Mouse (Mus musculus) megakaryocyte-erythroid progenitor cell, adult 5 weeks (primary cell): ENCODE results near the gene Tcap. TPM values are rescaled to one million over a fixed set of nuclear protein-coding genes. Genes with fewer than 3 reads are reported as not detected.

Source experiments
- polyA plus RNA-seq: library from polyadenylated mRNA; stranded (reverse); fragments of >175 nt; gene quantifications from 2 replicates; pipeline ENCODE4 v1.2.3, GENCODE M21; 2012

Gene Tcap
- 0.26 TPM in 1 of 2 replicates, not detected in the other for polyA plus RNA-seq

DNA sequence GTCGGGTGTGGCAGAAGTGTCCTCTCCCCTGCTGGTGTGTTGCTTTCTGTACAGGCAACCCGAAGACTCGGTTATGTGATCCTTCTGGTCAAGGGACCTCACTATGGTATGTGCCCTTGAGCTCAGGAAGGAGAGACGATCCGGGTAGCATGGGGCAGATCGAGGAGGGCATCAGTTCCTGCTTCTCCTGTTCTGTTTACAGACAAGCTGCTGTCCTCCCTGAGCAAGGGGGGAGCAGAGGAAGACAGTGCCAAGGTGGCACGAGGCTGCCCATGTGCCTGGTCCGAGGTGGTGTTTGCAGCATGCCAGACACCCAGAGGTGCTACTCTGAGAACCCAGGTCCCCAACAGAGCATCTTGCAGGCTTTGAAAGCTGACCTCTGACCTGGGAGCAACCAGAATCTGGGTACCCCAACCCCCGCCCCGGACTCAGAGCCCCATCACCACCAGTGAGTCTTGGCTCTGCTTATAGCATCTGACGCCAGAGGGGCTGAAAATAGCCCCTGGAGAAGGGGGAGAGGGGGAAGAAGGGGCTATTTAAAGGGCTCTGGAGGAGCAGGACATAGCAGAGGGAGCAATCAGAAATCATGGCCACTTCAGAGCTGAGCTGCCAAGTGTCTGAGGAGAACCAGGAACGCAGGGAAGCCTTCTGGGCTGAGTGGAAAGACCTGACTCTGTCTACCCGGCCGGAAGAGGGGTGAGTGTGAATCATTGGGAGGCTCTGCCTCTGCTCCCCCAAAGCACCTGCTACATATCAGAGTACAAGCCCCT lies at the start of gene Tcap:
TSS of gene Tcap (plus strand) at position 551 of the 770 bp plus-strand sequence.

DNA sequence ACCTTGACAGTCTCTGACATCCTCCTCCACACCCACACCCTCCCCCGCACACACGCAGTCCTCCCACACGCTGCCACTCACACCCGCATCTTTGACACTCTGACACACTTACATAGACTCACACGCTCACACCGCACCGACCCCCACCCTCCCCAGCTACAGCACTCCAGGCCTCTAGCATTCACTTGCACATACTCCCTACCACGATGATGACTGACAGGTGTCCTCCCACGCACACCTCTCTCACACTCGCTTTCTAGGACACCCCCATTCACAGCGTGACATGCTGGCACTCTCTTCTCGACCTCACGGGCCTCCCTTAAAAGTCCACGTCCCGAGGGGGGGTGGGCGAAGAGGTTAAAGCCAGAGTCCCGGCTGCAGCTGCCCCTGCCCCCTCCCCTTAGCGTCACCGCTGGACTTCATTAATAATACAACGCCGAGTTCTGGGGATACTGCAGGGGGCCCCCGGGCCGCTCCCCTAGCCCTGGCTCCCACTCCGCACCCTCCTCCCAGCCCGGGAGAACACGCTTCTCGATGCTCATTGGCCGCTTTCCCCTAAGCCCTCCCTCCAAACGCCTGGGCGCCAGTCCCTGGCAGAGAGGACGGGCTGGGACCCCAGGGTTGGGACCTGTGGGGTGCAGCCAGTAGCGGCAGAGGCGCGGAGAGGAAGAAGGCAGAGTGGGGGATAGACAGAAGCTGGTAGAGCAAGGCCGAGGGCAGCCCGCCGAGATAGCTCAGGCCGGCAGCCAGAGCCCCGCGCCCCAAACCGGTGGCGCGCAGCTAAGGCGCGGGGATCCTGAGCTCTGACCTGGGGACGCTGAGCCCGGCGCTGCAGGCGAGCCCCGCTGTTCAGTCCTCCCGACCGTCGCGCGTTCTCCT lies 35.3 kb upstream of the Tcap start, which contains the start of gene Ppp1r1b:
TSS of gene Ppp1r1b (plus strand) at position 322 of the 879 bp plus-strand sequence.

DNA sequence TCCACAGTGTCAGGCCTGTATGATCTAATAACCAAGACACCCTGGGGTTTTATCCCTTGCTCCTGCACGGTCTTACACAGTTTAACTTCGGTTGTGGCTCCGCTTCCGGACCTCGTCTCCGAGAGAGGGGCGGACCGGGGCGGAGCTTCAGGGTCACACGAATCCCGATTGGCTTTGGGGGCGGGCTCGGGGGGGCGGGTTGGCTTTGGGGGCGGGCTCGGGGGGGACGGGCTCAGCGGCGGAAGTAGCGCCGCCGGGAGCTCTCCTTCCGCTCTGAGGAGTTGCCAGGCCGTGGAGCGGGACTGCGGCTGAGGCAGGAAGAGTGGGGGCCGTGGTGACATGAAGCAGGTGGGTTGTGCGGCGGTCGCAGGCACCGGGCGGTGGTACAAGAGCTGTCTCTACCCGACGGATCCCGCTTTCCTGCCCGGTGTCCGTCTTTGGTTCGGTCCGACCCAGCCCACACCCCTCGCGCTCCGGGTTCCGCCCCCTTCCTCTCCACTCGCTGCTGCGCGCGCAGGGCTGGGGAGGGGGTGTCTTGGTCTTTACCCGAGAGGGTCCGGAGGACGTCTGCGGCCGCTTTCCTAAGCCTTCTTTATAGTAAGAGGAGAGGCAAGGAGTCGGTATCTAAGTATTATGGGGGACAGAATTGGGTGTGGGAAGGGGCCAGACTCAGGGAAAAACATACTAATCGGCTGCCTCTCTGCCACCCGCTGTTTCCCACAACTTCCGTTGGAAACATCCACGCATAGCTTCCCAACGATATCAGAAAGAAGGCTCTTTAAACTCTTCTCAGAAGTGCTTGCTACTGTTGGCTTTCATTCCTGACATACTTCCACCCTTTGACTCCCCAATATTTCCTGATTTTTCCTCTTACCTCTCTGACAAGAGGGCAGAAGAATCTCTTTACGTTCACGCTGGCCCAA lies 25.2 kb upstream of the Tcap start, which contains the start of gene Stard3:
TSS of gene Stard3 (plus strand) at position 208 of the 923 bp plus-strand sequence.

DNA sequence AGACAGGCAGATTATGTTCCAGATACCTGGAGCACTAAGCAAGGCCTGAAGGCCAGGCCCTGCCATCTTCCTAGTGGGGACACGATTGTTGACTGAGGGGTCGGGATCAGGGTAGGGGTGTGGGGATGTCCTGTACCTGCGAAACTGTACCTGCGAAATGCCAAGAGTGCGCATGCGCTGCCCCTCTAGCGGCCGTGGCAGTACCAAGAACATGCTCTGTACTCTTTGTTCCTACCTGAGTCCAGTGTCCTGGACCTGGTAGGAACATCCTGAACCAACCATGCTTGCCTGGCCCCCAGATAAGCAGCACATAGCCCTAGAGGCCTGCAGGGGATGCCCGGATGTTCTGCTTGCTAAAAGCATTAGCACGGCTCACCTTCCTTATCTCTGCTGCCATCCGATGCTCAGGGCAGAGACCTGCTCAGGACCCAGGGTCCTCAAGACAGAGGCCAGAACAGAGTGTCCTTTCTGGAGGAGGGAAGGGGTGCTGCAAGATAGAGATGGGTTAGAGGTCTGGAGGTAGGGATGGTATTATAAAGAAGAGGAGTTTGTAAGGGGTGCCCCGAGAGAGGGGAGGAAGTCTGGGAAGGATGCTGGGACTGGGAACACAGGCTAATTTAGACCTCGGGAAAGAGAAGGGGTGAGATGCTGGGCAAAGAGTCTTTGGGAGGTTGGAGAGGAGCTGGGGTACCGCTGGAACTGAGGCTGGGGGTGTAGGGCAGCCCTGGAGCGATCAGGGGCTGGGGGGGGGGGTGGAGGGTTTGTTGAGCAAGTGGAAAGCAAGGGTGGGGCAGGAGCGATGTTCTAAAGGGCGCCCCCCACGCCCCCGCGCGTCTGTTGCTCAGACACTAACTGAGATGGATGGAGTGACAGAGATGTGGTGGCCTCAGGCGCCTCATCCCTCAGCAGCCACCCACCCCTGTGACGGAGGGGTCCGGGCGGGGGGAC lies 2.3 kb downstream of the Tcap start, which contains the start of gene Pnmt:
TSS of gene Pnmt (plus strand) at position 813 of the 948 bp plus-strand sequence.

DNA sequence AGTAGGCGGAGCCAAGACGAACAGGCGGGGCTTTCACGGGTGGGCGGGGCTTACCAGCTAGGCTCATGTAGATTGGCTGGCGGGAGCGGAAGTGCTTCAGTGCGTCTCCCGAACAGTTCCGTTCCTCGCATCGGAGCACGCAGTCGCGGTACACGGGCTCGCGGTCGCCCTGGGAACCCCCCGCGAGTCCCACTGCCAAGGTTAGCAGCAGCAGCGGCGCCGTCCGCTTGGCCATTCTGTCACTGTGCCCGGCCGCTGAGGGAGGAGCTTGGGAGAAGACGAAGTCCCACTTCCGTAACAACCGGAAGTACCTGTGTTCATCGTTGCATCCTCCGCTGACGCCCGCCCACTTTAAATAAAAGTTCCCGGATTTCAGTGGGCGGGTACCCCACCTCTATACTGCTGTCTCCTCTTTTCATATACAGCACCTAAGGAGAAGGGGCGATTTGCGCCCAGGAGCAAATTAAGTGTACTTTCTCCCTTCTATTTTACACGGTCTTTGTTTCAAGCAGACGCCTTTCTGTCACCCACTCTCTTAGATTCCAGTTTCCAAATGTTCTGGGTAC lies 16.6 kb downstream of the Tcap start, which contains the start of gene Pgap3:
TSS of gene Pgap3 (minus strand) at position 330 of the 566 bp plus-strand sequence.

DNA sequence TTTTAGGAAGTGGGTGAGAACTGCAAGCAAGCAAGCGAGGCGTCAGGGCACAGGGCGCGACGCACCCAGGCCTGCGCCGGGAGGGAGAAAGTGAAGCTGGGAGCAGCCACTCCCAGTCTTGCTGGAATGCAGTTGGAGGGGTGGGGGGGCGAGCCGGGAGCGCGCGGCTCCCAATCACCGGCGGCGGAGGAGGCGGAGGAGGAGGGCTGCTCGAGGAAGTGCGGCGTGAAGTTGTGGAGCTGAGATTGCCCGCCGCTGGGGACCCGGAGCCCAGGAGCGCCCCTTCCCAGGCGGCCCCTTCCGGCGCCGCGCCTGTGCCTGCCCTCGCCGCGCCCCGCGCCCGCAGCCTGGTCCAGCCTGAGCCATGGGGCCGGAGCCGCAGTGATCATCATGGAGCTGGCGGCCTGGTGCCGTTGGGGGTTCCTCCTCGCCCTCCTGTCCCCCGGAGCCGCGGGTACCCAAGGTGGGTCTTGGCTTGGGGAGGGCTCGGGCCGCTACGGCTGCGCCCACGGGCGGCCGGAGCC lies 28.7 kb downstream of the Tcap start, which contains the start of gene Erbb2:
TSS of gene Erbb2 (plus strand) at position 198 of the 524 bp plus-strand sequence.

Other genes starting within 250 kb of the Tcap start
- gene Fbxl20, start 233.4 kb upstream of the Tcap start, polyA plus RNA-seq: 6.3 and 7.8 TPM in 2 replicates
- gene Med1, start 190.5 kb upstream of the Tcap start, polyA plus RNA-seq: 11.1 and 12.5 TPM in 2 replicates
- 12.8 and 16.4 TPM in 2 replicates for gene Cdk12, start 180.8 kb upstream of the Tcap start, polyA plus RNA-seq
- 0.04 TPM in 1 of 2 replicates, not detected in the other for gene Neurod2, start 54.2 kb upstream of the Tcap start, polyA plus RNA-seq
- gene Ppp1r1b, start 35.4 kb upstream of the Tcap start, polyA plus RNA-seq: 0.09 TPM in 1 of 2 replicates, not detected in the other
- 35.9 and 43.7 TPM in 2 replicates for gene Stard3, start 25.4 kb upstream of the Tcap start, polyA plus RNA-seq
- gene Pnmt, start 2.6 kb downstream of the Tcap start, polyA plus RNA-seq: not detected in 2 replicates
- gene Pgap3, start 16.7 kb downstream of the Tcap start, polyA plus RNA-seq: 13.2 and 14.3 TPM in 2 replicates
- not detected in 2 replicates for gene Erbb2, start 28.7 kb downstream of the Tcap start, polyA plus RNA-seq
- gene Mien1, start 55.2 kb downstream of the Tcap start, polyA plus RNA-seq: 57.5 and 63.4 TPM in 2 replicates
- 0.75 and 2.6 TPM in 2 replicates for gene Grb7, start 62.6 kb downstream of the Tcap start, polyA plus RNA-seq
- 0.79 and 0.83 TPM in 2 replicates for gene Ikzf3, start 162.2 kb downstream of the Tcap start, polyA plus RNA-seq
- 0.17 and 0.28 TPM in 2 replicates for gene Zpbp2, start 167.3 kb downstream of the Tcap start, polyA plus RNA-seq
- 22.3 and 28.1 TPM in 2 replicates for gene Ormdl3, start 203.6 kb downstream of the Tcap start, polyA plus RNA-seq
- gene Lrrc3c, start 214.5 kb downstream of the Tcap start, polyA plus RNA-seq: 0.12 TPM in 1 of 2 replicates, not detected in the other
- gene Gm12355, start 241.8 kb downstream of the Tcap start, polyA plus RNA-seq: not detected in 2 replicates
- not detected in 2 replicates for gene Gsdma3, start 242.5 kb downstream of the Tcap start, polyA plus RNA-seq